Mouse (Mus musculus) erythroblast, adult 5-6 weeks (primary cell): ENCODE data around the gene Arhgap27. TPM values are rescaled to one million over a fixed set of nuclear protein-coding genes. Genes with fewer than 3 reads are reported as not detected.
"Not testable (repeated sequence)": the region's sequence is repeated elsewhere in the genome, so short reads cannot be mapped to it uniquely, and the experiment has no call there.

ENCODE experiments used
- ATAC-seq: replicated peaks from 2 replicates; pipeline ENCODE4 v1.8.0; 2016; ENCODE audit warnings: moderate number of reproducible peaks, mild to moderate bottlenecking, moderate TSS enrichment, inconsistent platforms; ENCODE audit not compliant: poor library complexity, low FRiP score, severe bottlenecking
- total RNA-seq, 2 experiments: library from RNA; stranded (forward) in 1 of 2; stranded (reverse) in 1 of 2; fragments of 150-400 nt in 1 of 2; fragments of 200-764, 138-1000 nt in 1 of 2; gene quantifications; 2 replicates each; pipeline versions ENCODE4 v1.2.3 to v1.2.4; 2015 to 2017; ENCODE audit warnings: low replicate concordance in 2 of 2

Gene Arhgap27
- total RNA-seq, 2 experiments from 2014 or later = 5.7 to 7.9 TPM

DNA sequence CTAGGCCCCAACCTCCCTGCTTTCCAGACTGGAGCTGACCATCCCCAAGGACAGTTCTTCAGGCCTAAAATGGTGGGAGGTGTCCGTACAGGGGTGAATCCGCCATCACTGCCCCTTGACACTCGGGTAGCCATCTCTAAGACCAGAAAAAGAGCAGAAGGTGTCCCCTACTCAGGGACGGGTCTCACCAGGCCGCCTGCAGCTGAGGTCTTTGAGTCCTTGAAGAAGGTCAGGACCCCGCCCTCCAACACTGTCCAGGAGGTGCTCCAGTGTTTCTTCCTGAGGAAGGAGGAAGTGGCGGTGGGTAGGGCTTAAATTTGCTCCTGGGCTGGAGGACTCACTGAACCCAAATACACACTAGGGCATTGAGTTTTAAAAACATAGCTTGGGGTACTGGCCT lies 25.4 kb downstream of the Arhgap27 start:
- ATAC-seq = no peak

DNA sequence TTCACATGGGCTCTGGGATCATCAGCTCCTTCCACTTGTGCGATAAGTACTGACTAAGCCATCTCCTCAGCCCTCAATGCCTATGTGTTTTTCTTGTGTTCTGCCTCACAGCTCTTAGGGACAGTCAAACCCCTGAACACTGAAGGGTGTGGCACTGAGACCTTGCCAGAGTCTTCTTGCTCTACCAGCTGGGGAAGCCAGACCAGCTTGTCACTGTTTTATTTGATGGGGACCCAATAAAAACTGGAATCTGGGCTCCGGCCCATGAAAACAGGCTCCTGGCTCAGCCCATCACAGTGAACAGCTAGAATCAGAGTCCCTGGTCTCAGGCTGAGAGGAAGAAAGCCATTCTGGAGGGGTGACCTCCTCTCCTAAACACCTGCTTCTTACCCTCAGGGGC lies 26.3 kb downstream of the Arhgap27 start:
- no peak for ATAC-seq

DNA sequence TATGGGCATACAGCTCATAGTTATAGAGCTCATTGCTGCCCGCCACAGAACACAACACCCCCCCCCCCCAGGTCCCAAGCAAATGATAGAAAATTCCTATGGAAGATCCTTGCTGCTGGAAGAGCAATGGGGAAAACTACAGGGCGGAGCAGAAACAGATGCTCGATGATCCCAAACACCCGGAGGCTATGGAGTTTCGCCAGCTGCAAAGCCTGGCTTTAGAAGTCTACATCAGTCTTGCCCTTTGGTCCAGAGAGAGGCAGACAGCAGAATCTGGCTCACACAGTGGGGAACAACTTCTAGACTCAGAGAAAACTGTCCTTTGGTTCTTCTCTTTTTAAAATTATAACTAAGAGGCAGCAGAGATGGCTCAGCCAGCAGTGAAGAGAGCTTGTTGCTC lies 27.9 kb downstream of the Arhgap27 start:
- no peak for ATAC-seq

DNA sequence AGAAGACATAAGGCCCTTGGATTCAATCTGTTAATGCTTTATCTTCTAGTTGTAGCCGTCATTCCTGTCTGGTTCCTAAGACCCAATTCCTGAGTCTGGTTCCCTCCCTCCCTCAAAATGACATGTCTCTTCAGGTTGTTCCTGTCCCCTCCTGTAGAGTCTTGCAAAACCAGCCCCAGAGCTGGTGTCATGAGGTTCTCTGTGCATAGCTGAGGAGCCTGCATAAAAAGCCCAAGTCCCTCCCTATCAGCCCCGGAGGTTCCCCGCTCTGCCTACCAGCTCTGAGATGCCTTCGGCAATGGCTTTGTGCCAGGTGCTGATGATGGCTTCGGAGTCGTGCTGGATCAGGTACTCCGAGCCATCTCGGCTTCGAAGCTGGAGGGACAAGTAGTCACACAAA lies 28.6 kb downstream of the Arhgap27 start:
- ATAC-seq = no peak

DNA sequence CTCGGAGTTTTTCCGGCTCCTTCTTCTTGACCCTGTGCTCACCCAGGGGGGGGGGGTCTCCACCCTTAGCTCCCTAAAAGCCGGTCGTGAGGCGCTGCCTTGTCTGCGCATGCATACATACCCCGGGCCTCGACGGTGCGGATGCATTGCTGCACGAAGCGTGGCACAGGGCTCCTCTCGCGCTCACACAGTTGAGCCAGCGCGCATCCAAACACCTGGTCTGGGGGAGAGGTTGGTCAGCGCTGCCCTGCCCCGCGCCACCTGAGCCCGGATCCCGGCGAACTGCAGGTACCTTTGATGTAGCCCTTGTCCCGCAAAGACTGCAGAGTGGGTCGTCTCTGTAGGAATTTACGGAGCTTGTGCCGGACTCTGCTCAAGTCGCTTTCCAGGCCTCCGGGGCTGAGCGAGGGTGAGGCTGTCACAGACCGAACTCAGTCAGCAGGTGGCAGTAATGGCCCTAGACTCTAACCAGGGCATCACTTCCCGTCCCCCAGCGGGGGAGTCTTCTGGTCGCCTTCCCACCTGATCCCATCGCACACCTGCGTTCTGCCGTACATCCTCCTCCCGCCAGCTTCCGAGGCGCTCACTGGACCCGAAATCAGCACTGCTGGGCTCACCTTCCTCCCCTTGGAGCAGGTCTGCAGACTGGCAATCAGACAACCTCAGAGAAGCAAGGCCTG lies 29.6 kb downstream of the Arhgap27 start:
- ATAC-seq = no peak

DNA sequence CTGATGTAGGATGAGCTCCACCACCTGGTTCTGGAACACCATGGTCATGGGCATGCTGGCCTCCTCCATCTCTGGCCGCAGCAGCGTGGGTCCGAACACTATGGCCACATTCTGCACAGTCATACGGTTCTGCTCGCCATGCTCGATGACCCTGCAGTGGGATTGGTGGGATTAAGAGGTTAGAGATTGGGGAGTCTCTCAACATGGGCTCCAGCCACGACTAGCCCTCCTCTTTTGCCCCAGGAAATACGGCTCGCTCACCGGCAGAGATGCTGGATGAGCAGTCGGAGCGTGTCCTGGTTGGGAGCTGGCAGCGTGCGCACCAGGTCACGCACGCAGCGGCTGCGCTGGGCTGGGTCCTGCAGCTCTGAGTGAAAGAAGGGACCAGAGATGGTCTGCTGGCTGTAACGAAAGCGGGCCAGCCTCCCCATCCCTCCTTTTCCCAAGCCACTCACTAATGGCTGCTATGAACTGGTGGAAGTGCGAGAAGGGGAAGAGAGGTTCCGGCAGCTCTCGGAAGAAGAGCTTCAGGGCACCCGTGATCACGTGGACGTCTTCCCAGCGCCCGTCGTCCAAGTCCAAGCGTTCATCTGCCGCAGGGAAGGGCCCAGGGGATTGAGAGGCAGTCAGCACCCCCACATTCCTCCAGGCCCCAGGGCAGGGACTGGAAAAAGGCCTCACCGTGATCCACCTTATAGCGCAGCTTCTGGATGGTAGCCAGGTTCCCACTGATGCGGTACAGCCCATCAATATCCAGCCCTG lies 30.4 kb downstream of the Arhgap27 start:
- no peak for ATAC-seq

DNA sequence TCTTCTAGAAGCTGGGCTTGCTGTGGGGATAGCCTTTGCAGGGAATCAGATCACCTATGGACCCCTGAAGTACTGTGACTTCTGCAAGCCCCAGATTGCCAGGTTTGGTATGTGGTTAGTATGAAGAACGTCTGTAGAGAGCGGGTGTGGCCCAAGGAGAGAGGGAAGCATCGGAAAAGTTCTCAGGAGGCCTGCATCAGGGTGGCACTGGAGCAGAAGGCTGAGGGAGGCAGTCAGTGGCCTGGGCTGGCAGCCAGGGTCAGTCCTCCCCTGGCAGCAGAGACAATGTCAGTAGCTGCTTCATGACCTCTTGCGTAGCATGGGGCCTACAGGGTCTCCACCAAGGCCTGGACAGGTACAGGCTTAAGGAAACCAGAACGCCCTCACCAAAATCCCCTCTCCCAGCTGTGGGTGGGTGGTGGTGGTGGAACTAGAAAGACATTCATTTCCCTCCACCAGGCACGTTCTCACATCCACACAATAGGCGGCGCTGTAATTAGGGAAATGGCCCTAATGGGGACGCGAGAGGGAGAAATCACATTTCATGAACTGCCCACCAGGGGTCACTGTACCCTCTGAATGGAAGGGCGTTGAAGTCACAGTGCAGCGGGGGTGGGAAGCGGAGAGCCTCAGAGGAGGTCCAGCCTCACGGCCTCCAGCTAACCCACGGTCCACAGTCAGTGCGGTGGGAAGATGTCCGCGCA lies 31.2 kb downstream of the Arhgap27 start:
- ATAC-seq = 0 out of 2 replicates have a peak, but pooled peaks have one; percentile 37

DNA sequence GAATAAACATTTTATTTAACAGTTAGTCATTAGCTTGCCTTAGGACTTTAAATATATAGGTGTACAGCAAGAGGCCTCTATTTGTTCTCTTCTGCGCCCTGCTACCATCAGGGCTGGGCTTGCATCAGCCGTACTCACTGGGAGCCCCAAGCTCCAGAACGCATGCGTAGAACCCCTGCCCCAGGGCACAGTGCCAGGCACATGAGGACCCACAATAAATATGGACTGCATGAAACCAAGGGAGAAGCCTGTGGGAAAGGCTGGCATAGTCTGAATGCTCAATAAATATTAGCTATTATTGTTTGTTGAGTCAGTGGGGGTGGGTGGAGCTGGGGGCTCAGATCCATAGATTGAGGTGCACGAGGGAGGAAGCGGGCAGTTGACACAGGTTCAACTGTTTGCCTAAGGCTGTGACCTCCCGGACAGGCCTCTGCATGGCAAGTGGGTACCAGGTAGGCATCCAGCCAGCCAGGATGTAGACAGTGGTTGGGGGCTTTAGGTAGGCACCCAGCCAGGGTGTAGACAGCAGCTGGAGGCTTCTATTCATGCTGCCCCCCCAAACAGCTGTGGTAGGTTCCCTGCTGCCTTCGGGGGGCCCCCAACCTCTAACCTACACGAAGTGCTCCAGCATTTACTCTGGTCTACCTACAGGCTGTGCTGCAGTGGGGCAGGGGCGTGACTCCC lies 31.8 kb downstream of the Arhgap27 start:
- no peak for ATAC-seq

DNA sequence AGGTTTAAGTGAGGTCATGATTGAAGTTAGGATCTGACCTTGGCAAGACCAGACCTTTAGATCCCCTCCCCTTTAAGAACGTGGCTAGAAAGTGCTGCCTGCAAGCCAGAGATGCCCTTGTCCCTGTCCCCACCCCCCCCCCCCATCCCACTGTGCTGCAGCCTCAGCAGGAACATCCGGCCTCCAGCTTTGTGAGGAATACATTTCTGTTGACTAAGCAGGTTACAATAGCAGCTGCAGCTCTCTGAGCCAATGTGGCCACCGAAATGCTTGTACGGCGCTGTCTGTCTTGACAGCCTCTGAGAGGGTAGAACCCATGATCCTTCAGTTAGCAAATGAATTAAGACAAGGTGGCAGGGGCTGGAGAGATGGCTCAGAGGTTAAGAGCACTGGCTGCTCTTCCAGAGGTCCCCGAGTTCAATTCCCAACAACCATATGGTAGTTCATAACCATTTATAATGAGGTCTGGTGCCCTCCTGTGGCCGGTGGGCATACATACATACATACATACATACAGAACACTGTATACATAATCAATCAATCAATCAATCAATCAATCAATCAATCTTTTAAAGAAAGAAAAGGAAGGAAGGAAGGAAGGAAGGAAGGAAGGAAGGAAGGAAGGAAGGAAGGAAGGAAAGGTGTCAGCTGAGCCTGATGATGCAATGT lies 32.7 kb downstream of the Arhgap27 start:
- no peak for ATAC-seq

DNA sequence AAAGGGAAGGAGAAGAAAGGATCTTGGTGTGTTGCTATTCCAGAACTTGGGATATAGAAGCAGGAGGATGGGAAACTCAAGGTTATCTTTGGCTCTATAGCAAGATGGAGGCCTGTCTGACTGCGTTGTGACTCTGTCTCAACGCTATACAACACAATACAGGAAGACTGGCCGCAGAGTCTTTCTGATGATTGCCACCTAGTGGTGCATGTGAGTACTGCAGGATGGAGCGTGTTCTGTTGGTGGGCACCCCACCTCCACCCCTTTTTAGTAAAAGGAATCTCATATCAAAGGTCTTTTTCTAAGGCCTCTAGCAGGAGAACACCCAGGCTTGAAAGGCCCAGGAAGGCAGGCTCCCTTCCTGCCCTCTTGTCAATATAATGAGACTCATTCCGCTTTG lies 36.5 kb downstream of the Arhgap27 start:
- ATAC-seq = no peak

DNA sequence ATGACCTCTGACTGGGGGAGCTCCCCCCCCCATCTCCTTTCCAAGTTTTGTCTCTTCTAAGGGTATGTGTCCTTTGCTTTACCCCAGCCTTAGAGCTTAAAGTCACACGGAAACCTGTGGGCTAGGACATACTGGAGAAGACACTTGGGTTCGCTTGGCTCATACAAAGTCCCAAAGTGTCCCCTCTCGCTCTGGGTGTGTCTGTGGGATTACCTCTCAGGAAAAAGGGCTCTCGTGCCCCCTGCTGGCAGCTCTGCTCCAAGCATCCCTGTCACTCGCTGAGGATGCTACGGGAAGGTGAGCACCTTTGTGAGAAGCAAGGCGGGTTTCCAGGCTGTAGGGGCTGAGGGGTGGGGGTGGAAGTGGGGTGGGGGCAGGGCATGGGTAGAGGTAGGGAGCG lies 38.3 kb downstream of the Arhgap27 start:
- no peak for ATAC-seq

DNA sequence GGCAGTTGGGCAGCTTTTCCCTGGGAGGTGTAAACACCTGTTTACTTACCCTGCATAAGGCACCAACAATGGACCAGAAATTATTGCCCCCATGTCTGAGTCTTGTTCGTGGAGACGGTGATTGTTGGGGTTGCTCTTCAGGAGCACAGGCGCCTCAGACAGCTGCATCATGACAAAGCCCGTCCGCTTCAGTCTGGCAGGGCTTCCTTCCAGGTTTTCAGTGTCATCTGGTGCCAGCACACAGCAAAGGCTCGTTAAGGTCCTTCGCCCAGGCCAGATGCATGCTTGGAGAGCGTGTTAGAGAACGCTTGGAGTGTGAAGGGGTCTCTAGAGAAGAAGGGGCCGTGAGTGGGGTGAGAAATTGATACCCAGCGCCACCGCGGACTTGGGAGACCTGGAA lies 38.8 kb downstream of the Arhgap27 start:
- no peak for ATAC-seq

DNA sequence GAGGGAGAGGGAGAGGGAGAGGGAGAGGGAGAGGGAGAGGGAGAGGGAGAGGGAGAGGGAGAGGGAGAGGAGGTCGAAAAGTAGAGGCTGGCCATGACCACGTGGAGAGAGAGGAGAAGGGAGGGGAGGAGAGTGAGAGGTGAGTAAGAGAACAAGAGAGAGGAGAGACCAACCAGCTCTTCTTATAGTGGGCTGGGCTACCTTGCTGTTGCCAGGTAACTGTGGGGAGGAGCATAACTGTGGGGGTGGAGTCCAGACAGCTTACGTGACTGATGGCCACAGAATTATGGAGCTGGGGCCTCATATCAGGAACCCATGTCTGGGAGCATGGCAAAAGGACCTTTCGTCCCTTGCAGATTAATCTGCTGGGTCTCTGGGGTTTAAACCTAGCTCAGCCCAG lies 40.7 kb downstream of the Arhgap27 start:
- ATAC-seq = not testable (repeated sequence)

DNA sequence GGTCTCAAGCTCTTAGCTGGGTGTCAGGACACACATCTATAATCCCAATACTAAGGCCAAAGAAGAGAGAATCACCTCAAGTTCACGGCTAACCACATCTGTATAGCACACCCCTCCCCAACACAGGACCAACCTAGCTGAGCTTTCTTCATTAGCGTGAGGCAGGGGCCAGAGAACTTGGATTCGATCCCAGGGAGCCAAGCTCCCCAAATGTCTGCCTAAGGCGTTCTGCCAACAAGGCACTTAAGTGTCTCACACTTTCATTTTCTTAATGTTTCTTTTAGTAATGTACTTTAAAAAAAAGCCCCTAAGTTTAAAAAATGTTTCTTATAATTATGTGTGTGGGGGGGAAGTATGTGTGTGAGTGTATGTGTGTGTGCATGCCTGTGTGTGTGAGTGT lies 42.8 kb downstream of the Arhgap27 start:
- ATAC-seq = no peak

DNA sequence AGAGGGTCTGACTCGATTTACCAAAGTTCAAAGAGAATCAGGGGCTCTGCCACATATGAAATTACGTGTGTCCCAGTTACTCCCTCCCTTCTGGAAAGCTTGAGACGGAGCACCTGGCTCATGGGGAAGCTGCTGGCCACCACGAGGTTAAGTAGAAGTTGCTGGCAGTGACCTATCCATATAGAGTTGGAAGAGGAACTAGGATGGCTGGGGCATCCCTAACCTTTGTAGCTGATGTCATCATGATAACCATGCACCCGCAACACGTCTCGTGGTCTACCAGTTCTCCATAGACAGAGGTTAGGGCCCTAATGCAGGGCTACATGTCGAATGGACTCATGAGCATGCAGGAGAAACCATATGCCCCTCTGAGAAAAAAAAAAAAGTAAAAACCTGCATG lies 43.3 kb downstream of the Arhgap27 start:
- ATAC-seq = no peak

DNA sequence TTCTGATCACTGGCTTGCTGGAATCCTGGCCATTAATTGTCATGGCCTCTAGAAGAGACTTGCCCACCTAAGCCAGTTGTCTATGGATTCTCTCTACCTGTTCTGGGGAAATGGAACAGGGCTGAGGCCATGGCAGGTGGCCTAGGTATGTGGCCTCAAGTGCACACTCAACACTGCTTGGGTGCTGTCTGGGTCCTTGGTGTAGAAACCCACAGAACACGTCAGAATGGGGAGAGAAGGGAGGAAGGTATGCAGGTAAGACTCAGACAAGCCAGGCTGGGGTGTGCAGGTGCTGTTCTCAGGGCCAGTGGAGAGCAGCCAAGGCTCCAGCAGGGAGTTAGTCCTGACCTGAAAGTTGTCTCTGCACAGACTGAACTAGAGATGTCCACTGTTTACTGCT lies 45.5 kb downstream of the Arhgap27 start:
- ATAC-seq = no peak

DNA sequence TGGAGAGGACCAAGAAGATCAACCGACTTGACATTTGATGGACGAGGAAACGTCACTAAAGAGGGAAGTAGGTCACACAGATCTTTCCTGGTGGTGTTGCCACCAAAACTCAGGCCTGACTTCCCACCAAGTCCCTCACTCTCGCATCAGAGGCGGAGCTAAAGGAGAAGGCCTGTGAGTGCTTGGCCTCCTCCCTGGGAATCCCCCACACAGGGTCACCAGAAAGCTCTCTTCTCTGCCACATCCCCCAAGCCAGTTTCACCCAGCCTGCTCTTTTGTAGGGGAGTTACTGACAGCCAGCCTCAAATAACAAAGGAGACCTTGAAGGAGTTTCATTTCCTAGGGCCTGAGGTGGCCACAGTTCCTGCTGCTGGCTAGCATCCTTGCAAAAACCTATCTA lies 48.1 kb downstream of the Arhgap27 start:
- no peak for ATAC-seq

DNA sequence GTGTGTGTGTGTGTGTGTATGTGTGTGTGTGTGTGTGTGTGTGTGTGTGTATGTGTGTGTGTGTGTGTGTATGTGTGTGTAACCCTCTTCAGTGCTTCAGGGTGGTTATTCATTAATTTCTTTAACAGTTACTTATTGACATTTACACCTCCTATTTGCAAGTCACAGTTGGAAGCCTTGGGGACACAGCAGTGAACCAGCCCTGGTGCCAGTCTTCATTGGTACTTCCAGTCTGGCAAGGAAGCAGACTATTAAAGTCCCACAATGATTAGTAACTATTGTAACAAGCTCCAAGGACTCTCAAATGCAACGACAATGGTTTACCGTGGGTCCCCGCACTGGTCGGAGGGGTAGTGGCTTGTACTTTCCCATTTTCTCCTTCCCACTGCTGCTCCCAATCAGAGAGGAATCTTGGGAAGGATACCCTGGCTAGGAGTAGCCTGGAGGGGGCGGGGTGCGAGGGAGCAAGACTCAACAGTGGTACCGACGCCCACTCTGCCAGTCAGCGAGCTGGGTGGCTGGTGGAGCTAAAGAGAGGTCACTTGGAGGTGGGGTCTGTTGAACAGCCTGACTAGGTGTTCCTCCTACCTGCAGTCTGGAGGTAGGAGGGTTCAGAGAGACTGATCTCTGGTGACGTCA lies 48.6 kb downstream of the Arhgap27 start:
- ATAC-seq = no peak

DNA sequence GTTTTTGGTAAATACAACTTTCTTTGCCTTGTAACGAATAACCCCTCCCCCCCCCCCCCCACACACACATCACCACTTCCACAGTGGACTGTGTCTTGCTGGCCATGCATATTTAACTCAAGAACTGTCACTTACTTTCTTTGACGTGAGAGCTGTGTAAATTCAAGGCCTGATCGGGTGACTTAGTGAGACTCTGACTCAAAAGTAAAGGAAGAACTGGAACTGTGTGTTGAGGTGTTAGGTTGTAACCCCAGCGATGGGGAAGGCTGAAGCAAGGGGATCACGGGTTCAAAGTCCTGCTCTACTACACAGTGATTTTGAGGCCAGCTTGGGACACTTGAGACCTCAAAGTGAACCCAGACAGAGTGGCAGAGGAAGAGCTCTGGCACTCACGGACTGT lies 50.0 kb downstream of the Arhgap27 start:
- ATAC-seq = no peak
